8 mouse cellular contexts compared by ENCODE assay signal in the genomic region with DNA sequence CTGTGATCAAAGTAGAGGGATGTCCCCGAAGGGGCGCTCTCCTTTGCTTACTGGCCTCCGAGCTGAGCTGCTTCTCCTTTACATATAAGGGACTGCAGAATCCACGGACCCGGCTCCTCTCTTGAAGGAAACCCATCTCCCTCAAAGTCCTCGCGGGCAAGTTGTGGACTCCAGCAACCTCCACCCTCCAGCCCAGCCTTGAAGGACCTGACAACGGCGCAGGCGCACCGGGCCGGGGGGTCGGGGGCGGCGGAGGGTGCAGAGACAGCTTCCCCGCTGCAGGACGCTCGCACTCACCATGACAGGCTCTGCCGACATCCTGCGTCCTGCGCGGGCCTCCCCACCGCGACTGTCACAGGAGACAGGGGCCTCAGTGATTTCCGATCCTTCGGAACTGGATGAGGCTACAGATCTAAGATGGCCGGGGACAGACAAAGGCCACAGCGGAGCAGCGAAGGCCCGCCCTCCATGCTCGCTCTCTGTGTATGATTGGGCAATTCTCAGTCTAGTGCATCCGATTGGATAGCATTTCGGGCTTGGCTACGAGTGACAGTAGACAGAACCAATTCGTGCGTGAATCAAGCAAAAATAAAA. TPM values are rescaled to one million over a fixed set of nuclear protein-coding genes. Genes with fewer than 3 reads are reported as not detected.
A peak's percentile ranks its signal among the peaks of the same experiment; 100 is the strongest.
DNase-seq lines count a peak whose midpoint lies in the region; ATAC-seq and TF ChIP-seq lines count a peak whose summit lies in the region.

A gene (minus strand): TSS at position 440 of the 594 bp plus-strand sequence.

- peak; percentile 100 for ATAC-seq in Patski
- peak; percentile 100 for ATAC-seq in hindbrain, embryonic 13.5 days (ENCODE audit: low FRiP score)

- WGBS in hindbrain, embryonic 13.5 days = under 1% methylated on average over 36 of the region's 36 CpGs

- CTCF ChIA-PET in Patski (lab: Charles Lee) = interaction anchor here (1.2 to 1.8 kb wide), 2 partner anchors 18 to 20 kb away, joined by 4 read pairs; no protein-coding TSS in a partner anchor

- peaks cover 17% of the 10 kb centered on the region for H3K36me3 ChIP-seq in hindbrain, embryonic 13.5 days

- H3K9ac ChIP-seq in hindbrain, embryonic 13.5 days = peak within 1 kb of the TSS; percentile 92

- H3K27me3 ChIP-seq in Patski = no peaks in the 10 kb centered on the region
- no peaks in the 10 kb centered on the region for H3K27me3 ChIP-seq in hindbrain, embryonic 13.5 days

- POLR2A ChIA-PET in Patski (lab: Charles Lee) = interaction anchor here (0.7 to 1.1 kb wide), 2 partner anchors 18 to 587 kb away, joined by 3 read pairs; no protein-coding TSS in a partner anchor

- TF ChIP-seq CTCF in Patski (IDR thresholded peaks at IDR 0.05) = no peak

- peak within 1 kb of the TSS; percentile 85 for H3K4me2 ChIP-seq in hindbrain, embryonic 13.5 days

- DNase-seq in Patski (ENCODE audit: low read depth, low spot score) = peak; percentile 91
- peak; percentile 95 for DNase-seq in cerebellum, postnatal 14 days
- DNase-seq in frontal cortex, postnatal 14 days (ENCODE audit: low spot score in 2 of 2) = peak; percentile 94 to 95
- peak; percentile 78 to 84 for DNase-seq in layer of hippocampus, postnatal 25 days (ENCODE audit: extremely low spot score in 1 of 2, low spot score in 1 of 2)
- peak; percentile 97 for DNase-seq in lung, postnatal 25 days (ENCODE audit: low spot score)
- DNase-seq in retina, embryonic 14.5 days (ENCODE audit: low spot score) = peak; percentile 98
- peak; percentile 90 for DNase-seq in thymus, postnatal 4 days

- peak within 1 kb of the TSS; percentile 100 for H3K27ac ChIP-seq in hindbrain, embryonic 13.5 days

- in situ Hi-C loops in Patski (cut with MboI; ENCODE audit: low pct_unique_long_range_greater_than_20kb) = no loop called here

- peak within 1 kb of the TSS; percentile 79 for H3K4me3 ChIP-seq in hindbrain, embryonic 13.5 days

- H3K4me1 ChIP-seq in hindbrain, embryonic 13.5 days (replicated peaks) = peaks cover 29% of the 10 kb centered on the region

- no peaks in the 10 kb centered on the region for H3K9me3 ChIP-seq in hindbrain, embryonic 13.5 days

RNA-seq across cellular contexts. Expression of the gene that starts here (rescaled TPM):
- 13.4 TPM for polyA plus RNA-seq in Patski (2021)
- 50.8 and 53.7 TPM in 2 replicates for polyA plus RNA-seq in hindbrain, embryonic 13.5 days (2015; fragmentation: Nextera tagmentation; extraction: Ambion mirVana)
- 10 to 100 TPM; 22.6 to 24.5 TPM for total RNA-seq in layer of hippocampus, postnatal 25 days (2021)

Comparison
In these comparisons a context has a peak if more than half of its experiments do, and no peak if none do; other contexts are left out.
1. Peak in every context shown above with its lines: DNase-seq, ATAC-seq, H3K4me3 ChIP-seq and H3K27ac ChIP-seq.